Mouse (Mus musculus) heart, postnatal 14 days (tissue): ENCODE measurements around the gene Rfwd3. TPM values are rescaled to one million over a fixed set of nuclear protein-coding genes. Genes with fewer than 3 reads are reported as not detected.

Experiments
- DNase-seq, 2 experiments: peaks; one replicate each; pipeline ENCODE4 v3.0.0; 2021 to 2022
- intact Hi-C: fragments of 180-260 bp; cut with DNase I; formaldehyde crosslinking; loops from one replicate; pipeline ENCODE4 v1.15.1; 2025
- total RNA-seq, 2 experiments: library from RNA; stranded (reverse); gene quantifications; 2 replicates each; pipeline ENCODE4 v1.2.3; 2021

The Rfwd3 gene
- total RNA-seq, 2 experiments from 2014 or later, result 17.9 to 19.8 TPM

DNA sequence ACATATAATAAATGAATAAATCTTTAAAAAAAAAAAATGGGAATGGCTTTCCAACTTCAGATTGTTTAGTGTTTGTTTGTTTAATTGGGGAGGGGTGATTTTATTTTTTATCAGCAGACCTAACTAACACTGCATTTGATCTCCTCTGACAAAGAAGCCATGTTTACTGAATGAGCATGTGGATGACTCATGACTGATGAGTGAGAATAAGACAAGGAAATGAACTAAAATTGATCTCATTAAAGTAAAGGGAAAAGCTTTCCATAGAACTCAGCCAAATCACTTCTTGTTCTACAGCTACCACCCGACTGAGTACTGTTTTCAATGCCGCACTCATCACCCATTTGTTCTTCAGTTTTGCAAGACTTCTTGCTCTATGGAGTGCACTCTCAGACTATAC, 66.3 kb downstream of the Rfwd3 start:
- no peak for DNase-seq
- intact Hi-C loops, result no loop called here

DNA sequence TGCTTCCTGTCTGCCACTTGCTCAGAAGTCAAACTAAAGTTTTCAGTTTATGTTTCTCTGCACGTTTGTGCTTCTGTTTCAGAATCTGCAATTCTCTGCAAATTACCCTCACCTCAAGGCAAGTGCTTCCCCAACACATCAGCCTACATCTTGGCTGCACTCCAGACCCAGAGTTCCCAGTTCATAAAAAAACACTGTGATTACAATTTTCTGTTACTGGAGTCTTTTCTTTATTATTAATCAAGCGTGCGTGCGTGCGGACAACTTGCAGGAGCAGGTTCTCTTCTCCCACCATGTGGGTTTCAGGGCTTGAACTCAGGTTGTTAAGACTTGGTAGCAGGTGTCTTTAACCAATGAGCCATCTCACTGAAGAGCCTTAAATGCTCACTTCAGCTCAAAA, 75.9 kb downstream of the Rfwd3 start:
- intact Hi-C loops, result no loop called here
- DNase-seq, result peak; percentile 11 to 12

Other genes starting within 250 kb of the Rfwd3 start
- gene Exosc6, start 243.9 kb downstream of the Rfwd3 start, total RNA-seq, result not detected
- gene Clec18a, start 207.8 kb downstream of the Rfwd3 start, total RNA-seq, result under 1 TPM; 0.41 to 0.76 TPM
- 10 to 100 TPM; 86.2 to 88.0 TPM for gene Pdpr, start 205.6 kb downstream of the Rfwd3 start, total RNA-seq
- gene Glg1, start 41.0 kb downstream of the Rfwd3 start, total RNA-seq, result 100 to 1,000 TPM; 108 to 109 TPM
- gene Mlkl, start 38.0 kb upstream of the Rfwd3 start, total RNA-seq, result 1 to 10 TPM; 3.1 to 3.5 TPM
- gene Fa2h, start 93.6 kb upstream of the Rfwd3 start, total RNA-seq, result under 1 TPM; 0.10 to 0.48 TPM
- 10 to 100 TPM in 1 of 2 experiments, 1 to 10 TPM in 1; 7.8 to 10.3 TPM for gene Wdr59, start 221.9 kb upstream of the Rfwd3 start, total RNA-seq
- 10 to 100 TPM; 62.6 to 72.6 TPM for gene Znrf1, start 235.9 kb upstream of the Rfwd3 start, total RNA-seq